Mouse (Mus musculus): ENCODE measurements at regions not wholly inside any gene's neighbourhood (a gene's known extent, or its start where the extent isn't known, plus 50 kb on each side); places are given as distances from the start of the nearest gene placed in this dataset.
A peak's percentile ranks its signal among the peaks of the same experiment; 100 is the strongest.

DNA sequence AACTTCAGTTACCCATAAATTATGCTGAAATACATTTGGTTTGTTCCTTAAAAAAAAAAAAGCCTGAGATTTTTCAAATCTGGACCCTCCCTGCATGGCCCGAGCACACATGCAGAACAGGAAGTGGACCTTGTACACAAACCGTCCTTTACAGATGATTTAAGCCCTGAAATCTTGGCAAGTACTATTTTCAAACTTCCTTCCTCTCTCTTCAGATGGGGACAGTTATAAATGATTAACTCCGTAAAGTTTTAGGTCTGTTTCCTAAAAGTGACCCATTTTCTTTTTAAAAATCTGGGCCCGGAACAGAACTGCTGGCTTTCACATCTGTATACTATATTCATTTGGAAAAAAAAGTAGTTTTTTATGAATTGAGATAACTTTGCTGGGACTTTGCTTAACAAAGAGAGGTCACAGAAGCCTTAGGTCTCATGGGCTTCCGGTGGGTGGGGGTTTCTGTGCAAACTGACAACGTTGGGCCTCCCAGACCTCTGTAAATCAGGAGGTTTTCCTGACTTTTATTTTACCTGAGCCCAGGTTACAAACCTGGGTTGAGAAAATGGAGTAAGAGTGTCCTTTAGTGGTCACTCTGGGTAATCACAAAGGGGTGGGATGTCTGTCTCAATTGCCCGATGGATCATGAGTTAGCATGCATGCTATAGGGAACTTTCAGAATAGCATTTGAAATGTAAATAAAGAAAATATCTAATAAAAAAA lies 368.4 kb downstream of the Ankrd50 start:
- DNase-seq = no peak

DNA sequence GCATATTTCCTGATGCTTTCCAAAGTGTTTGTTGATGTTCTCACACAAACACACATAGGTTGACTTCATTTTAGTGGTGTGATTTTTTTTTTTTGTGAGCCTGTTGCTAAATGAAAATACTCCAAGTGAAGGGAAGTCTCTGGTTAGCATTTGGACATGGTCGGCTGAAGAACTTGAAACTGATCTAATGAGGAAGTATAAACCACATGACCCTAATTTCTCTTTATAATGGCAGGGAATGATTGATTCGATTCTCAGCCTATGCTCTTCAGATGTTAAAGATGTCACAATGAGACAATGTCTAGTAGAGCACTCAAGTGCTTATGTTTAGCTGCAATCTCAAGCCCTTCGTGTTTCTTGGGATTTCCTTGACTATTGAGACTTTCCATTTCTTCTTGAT lies 372.1 kb downstream of the Ankrd50 start:
- DNase-seq = no peak

DNA sequence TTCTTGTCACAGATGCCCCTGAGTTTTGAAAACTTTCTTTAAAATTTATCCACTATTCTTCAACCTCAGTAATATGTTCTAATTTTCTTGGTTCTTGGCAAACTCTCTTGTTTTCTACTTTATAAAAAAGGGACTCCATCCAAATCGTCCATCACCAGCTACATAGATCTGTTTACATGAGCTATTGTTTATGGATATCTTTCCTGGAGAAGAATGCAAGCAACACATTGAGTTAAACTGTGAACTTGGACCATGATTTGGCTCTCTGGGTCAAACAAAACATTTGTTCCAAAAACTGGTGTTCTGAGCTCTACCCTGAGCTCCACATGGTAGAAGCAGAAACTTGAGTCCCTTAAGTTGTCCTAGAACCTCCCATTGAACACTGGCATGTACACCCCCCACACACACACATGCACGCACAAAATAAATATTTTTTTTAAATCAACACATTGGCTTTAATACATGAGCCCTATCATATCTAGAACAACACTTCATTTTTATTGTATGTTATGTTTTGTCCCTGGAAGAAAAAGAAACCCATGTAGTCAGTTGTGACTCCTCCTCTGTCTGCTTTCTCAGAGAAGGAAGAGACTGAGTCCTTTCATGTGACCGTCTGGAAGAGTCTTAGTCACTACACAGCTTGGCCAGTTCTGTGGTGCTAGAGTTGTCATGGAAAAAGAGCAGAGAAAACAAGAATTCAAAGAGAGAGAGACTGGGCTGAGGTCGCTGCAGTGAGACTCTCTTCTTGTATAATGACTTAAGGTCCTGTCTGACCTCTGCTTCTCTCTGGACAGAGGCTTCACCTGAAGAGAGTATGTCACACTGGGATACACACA lies 379.4 kb downstream of the Ankrd50 start:
- no peak for DNase-seq

DNA sequence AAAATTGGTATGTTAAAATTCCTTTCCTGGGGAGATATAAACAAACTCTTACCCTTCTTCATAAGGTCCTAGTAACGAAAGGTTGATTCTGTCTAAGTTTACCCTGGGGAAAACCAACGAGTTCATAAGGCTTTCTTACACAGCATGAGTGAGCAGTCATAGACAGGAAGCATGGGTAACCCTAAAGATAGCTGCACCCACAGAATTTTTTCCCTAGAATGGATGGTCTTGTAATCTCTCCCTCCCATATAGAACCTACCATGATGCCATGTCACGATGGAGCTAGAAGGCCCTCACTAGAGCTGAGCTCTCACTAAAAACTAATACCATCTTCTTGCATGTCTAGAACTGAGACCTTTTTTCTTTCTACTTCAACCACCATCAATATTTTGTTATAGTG lies 380.1 kb upstream of the Gm5148 start:
- DNase-seq = no peak

DNA sequence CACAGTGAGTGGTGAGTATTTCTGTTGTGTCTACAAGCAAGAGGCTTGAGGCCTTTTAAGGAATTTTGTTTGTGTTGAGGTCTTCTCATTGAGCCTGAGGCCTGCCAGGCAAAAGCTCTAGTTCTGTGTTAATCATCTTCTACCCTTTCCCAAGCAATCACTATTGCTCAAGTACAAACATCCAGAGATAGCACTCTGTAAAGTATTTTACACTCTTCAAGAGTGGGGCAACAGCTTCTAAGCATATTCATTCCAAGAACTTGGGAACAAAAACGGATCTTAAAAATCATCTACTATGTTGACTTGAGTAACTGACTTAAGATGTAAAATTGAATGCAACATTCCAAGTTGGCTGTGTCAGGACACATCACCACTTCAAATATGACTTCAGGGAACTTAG lies 378.7 kb upstream of the Gm5148 start:
- no peak for DNase-seq

DNA sequence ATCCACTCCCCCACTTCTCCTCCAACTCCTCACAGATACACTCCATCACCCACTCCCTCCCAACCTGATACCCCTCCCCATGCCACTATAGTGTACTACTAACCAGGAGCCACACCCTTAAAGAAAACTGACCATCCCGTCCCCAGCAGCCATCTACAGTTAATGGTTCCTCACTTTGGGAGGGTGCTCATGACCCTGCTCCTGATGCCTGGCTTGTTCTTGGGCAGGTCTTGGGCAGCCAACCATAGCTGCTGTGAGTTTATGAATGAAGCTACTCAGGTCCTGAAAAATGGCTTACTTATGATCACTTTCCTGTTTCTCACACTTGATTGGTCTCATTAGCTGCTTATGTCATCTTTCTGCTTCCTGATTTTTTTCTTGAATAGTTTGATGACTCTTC lies 377.9 kb upstream of the Gm5148 start:
- no peak for DNase-seq

DNA sequence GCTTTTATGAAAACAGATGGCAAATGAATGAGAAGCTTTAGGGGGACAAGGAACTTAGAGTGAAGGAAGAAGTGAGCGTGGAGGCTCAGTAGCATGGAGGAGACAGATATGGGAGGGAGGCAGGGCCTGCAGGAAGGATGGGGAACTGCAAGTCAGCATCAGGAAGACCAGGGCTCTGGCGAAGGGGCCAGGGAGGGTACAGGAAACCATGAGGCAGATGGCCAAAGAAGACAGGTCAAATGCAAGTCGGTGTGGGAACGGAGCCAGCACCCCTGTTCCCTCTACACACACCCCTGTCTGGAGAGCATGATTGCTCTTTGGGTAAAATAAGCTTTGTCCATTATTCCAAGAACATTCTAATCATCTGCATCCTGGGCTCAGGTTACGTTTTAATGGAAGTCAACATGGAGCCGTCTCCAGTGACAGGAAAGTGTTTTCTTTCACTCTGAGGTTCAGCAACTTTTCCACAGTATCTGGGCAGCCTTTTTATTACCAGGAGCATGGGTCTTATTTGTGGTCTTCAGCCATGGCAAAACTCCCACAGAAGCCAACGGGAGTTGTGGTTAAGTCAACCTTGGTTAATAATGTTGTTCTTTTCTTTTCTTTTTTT lies 370.2 kb upstream of the Gm5148 start:
- peak; percentile 39 for DNase-seq

DNA sequence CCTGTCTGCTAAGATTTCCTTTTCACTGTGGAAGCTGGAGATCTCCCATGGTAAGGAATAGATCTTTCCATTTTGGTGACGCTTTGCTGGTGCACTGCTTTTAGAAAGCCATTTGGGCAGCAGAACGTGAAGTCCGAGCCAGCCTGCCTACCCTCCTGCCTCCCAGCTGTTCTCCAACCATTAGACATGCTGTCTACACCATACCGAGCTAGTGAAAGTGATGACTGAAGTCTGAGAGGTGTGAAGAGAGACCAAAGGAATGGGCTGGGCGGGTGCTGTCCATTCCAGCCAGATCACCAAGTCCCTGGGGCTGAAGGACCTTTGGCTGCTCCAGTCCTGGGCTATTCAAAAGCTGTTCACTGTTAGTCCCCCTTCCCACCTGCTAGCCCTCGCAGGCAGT lies 360.3 kb upstream of the Gm5148 start:
- DNase-seq = no peak

DNA sequence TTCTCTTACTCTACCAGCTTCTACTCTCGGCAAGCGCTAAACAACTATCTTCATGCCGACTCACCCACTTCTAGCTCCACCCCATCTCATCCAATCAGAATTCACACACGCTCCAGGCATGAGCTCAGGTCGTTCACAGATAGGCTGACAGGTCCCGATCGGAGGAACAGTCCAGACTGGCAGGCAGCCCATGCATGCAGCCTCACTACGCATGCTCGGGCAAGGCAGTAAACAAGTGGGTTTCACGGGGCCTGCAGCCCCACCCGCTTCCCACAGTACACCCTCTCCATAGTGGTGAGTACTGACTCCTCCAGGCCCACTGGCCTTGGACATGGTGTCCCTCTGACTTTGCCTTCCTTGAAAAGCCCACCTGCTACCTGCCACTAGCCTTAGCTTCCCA lies 358.1 kb upstream of the Gm5148 start:
- DNase-seq = no peak

DNA sequence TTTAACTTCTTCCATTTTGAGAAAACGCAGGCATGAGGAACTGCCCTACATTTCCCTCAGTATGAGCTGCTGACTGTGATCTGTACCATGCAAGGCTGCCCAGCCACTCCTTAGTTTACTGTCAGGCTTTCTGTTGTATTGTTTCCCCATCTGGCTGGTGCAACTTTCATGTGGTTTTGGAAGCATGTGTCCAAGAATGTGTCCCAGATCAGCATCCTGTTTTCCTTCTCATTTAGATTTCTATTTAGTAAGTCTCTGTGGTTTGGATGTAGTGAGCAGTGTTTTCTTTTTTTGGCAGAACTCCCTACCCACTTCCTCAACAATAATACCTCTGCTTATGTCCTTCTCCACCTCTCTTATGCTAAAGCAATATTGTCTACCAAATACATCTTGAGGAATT lies 352.5 kb upstream of the Gm5148 start:
- DNase-seq = no peak

DNA sequence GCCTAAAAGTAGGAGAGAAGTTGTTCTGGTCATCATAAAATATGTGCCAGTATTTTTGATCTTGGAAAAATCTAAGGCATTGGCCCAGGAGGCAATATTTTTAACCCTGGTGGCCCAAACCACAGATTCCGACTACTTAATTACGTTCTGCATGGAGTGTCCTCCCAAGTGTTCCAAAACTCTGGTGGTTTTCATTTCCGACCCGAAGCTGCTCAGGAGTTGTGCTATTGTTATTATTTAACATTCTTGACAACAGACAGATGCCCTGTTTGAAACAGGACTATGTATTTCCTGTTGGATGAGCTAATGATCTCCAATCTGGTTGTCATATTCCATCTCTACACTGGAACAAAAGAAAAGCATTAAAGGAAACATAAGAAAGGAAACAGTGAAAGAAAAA lies 349.7 kb upstream of the Gm5148 start:
- no peak for DNase-seq

DNA sequence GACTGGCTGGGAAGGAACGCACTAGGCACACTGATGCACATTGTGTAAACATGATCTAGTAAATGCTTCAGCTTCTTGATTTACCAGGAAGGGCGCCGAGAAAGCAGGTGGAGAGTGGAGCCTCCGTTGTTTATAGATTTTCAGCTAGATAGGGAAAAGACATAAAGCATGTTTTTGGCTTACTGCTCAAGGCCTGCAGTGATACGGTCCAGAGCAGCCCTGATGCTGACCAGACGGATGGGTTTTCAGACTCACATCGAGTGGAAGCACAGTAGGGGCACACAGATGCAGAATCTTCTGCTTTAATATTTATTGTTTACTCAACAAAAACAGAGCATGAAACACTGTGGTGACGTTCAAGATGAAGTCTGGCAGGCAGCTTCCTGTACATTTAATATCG lies 331.3 kb upstream of the Gm5148 start:
- DNase-seq = no peak

DNA sequence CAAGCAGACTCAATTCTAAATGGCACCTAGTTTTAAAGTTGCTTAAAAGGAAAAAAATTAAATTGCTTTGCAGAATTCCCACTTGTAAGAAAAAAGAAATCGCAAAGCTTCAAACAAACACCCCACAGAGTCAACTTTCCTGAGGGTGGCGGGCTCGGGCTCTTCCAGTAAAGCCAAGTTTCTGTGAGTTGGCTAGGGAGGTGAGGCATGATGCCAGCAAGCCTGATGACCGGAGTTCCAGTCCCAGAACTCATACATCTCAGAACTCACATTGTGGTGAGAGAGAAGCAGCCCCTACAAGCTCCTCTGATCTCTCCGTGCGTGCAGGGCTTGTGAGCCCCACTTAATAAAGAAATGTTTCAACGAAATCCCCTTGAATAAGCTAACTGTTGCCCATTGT lies 328.7 kb upstream of the Gm5148 start:
- DNase-seq = no peak

DNA sequence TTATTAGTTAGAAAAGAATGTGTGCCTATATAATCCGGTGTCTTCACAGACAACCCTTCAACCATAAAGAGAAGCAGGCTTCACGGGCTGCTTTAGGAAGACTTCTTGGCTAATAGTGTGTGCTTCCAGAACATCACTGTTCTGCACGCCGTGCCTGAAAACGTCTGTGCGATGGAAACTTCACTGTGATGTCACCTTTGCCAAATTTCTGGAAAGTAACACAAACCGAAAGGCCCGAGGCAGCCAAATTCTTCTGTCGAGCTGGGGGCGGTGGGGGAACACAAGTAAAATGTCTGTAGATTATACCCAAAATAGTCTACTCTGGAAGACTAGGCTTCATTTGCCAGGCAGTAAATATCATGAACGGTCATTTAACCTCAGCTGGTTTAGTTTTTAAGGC lies 327.5 kb upstream of the Gm5148 start:
- DNase-seq = no peak

DNA sequence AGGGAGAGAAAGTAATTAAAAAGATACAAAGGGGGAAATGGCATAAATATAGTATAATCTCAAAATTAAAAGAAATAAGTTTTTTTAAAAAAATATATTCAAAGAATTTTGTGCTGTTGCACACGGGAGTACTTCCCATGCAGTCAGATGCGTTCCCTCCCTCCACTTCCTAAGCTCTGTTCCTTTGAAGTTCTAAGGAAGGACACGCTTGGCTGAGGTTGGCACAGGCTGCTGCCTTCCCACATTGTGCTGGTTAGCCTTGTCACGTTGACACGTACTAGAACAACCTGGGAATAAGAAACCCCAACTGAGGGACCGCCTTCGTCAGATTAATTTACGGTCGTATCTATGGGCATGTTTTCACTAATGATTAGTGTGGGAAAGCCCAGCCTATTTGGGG lies 326.6 kb upstream of the Gm5148 start:
- no peak for DNase-seq

DNA sequence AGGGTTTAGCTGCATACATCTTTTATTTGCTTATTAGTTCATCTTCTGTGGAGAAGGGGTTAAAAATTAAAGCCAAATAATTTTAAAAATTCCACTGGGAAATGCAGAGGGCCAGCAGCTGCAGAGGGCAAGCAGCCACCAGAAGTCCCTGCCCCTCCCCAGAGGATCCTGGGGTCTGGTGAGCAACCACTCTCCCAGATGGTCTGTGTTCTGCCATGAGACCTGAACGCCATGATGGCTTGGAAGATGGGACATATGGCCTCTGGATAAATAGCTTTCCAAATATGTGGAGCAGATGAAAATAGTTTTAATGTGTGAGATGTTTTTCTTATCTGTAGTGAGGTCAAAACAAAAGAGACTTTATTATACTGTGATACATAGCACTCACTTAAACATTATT lies 326.1 kb upstream of the Gm5148 start:
- no peak for DNase-seq

DNA sequence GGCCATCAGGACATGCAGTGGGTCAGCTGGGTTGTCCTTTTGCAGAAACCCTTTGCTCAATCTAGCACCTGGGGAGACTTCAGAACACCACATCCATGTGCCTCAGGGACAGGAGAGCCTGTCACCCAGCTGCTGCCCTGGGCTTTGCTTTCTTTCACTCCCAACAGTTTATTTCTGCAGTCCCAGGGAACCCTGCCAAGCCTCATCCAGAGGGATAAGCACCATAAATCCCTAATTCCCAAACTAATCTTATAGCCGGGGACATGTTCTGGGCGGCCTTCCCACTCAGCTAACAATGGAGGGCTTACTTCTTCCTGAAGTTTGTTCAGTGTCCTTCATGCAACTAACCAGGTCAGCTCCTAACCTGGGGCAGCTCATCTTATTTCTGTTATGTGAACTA lies 325.0 kb upstream of the Gm5148 start:
- DNase-seq = peak; percentile 19

DNA sequence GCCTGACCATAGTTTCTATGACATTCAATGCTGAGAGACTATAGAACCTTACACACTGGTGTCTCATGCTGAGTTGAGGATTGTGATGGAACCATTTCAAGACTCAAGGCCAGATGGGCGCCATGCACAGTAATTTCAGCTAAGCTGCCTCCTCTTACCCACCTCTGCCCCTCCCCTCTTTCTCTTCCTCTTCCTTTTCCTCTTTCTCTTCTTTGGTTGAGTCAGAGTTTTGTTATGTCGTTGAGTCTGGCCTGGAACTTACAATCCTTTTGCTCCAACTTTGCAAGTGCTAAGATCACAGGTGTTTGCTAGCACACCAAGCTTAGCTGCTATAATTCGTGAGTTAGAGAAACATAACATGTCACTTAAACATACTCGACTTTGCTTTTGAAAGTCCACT lies 323.2 kb upstream of the Gm5148 start:
- DNase-seq = no peak

DNA sequence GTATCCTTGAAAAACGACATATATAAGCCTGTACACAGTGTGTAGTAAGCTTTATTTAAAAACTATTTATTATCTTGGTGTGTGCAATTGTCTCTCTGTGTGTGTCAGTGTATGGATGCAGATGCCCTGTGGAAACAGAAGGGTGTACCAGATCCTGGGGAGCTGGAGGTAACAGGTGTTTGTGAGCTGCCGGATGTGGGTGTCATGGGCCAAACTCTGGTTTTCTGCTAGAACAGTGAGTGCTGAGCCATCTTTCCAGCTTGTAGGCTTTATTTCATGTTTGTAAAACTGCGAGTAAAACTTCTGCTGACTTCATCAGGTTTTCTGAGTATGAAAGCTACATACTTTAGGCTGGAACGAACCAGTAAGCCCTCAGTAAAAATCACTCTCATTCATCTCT lies 322.3 kb upstream of the Gm5148 start:
- no peak for DNase-seq

DNA sequence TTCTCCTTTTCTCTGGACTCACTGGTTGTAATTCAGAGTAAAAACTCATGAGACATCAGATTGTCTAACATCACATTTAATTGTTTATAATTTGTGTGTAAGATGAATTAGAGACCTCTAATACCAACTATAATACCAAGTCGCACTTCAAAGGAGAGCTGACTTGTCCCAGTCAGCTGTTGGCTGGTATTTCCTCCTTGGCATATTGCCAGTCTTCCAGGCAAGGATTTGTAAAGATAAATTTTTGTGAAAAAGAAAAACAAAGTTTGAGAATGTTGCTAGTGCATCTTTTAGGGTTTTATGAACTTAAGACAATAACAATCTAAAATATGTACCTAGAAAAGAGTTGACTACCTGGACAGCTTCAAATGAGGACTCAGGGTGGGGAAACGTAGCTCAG lies 321.7 kb upstream of the Gm5148 start:
- DNase-seq = no peak

DNA sequence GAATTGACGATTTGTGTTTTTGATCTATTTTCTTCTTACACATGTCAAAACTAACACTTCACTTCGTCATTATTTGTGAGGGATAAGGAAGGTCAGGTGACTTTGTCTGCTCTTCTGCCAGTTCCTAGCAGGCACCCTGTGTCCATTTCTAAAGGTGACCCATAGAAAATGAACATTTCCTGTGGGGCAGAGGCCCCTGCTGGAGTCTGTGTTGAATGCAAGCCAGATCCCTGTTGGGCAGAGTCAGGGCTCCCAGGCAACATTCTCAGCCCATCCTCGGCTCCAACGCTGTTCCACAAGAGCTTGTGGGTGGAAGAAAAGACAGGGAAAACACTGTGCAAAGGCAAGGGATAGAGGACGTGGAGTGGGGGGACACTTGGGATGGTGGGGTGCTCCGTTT lies 321.2 kb upstream of the Gm5148 start:
- DNase-seq = no peak

DNA sequence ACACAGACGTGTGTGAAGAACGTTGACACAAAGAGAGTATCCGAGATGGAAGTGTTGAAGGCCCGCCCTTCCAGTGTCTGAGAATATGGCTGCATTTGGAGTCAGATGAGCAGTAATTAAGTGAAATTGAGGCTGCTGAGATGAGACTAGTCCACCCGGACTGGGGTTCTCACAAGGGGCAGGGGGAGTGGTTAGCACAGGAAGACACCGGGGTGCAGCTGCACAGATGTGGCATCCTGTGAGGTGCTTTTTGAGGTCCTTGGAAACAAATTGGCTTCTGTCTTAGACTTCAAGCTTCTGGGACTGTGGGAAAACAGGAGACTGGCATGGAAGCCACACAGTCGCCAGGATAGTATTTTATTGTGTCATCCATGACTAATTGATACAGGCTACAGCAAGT lies 320.0 kb upstream of the Gm5148 start:
- DNase-seq = no peak

DNA sequence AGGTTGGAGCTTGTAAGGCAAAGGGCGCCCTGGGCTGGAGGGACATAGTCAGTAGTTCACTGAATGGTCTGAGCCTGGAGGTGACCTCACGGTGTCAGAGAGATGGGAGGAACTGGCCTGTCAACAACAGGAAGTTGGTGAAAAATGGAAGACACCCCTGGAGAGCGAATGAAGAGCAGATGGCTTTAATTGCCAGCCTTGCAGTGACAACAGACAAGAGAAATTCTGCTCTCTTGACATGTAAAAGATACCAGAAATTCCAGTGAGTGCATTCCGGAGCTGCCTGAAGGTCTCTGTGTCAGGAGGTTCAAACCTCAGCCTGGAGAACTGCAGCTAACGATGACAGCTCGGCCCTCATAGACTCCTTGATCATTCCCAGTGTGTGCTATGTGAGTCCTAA lies 318.3 kb upstream of the Gm5148 start:
- DNase-seq = no peak

DNA sequence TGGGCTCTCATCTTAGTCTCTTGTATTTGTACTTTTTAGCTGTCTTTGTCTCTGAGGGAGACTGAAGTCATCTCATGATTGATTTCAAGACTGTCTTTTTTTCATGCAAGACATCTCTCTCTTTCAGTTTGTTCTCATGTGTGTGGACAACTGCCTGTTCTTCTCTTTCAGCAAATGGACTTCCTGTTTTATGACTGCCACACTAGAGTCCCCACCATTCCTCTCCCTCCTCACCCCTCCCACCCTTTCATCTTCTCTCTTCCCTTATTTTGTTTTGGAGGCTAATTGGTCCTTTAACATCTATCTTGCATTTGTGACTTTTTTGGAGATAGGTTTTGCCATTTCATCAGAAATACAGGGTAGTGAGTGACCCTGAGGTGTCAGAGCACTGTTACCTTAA lies 311.8 kb upstream of the Gm5148 start:
- DNase-seq = no peak

All from liver (tissue).